Mouse (Mus musculus): ENCODE data around the gene Tgif1.

Tgif1 gene

DNA sequence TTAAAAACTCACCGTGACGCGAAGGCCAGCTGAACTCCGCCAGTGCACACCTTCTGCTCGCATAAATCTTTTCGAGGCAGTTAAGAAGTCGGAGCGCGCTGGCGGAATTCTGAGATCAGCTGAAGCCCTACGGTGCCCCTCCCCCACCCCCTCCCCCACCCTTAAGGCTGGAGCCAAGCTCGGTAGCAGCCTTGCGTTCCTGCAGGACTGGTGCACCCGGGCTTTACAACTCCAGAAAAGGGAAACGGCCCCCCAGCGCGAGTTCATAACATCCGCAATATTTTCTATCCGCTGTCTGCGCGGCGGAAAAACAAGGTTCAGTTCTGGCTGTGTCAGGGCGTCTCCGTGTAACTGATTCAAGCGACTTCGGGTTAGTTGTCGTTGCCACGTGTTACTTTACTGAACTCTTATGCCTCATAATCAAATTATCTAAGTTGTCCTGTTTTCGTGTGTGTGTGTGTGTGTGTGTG is at the start of gene Tgif1:
Gene Tgif1 (minus strand): TSS at position 111 of the 470 bp plus-strand sequence.
- peak; percentile 73 to 80 for DNase-seq

DNA sequence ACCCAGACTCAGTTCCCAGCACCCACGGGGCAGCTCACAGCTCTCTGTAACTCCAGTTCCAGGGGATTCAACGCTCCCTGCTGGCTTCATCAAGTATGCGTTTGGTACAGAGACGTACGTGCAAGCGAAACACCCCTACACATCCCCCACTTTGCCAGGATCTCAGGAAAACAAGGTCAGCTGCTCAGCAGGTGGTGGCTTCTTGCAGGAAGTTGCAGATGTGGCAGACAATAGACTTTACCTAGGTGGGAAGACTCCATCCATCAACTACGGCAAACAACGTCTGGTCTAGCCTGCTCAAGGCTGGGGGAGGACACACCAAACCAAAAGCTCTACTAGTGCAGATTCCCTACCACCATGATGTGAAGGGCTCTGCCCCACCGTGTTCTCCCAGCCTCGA is 47.3 kb upstream of the Tgif1 start:
- no peak for DNase-seq

DNA sequence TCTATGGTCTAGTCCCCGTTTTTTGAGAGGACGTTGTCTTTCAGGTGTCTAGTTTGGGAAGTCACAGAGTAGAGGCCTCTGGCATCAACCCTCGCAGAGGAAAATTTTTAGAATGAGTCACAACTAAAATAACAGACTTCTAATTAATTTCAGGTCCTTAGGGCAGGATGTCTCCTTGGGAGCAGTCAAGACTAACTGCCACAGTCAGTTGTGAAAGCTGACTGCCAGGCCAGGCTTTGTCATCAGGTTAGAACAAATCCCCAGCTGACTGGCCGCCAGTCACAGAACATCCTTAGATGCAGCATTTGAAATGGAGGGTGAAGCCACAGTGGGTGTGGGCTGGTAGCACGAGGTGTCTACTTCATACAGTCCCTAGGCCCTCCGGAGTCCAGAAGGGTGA is 46.3 kb upstream of the Tgif1 start:
- no peak for DNase-seq

DNA sequence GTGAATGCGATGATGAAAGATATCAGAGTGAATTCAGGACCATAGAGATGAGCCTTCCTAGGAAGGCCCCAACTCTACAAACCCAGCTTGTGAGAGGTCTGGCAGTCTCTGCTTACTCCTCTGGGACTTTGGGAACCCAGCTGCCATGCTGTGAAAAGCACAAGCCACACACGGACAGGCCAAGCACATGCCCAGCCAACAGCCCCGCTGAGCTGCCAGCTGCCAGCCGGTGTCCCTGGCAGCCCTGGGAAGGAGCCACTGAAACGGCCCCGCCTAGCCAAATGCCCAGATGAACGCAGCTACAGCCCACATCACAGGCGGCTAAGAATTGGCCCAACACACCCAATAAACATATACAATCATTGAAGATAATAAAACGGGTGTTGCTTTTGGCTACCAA is 41.5 kb upstream of the Tgif1 start:
- no peak for DNase-seq

DNA sequence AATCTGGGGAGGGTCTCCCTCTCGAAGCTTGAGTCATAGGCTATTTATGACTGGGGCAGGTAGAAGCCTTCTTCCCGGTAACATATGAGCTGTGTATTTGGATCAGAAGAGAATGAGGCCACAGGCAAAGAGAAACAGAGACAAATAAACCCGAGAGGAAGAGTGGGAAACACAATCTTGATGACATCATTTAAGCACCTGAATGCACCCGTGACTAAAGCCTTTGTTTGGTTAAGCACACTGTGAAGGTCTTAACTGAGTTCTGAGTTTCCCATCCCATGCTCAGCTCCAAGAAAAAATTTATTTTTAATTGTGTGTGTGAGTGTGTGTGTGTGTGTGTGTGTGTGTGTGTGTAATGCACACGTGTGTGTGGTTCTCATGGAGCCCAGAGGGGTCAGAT is 39.8 kb upstream of the Tgif1 start:
- no peak for DNase-seq

DNA sequence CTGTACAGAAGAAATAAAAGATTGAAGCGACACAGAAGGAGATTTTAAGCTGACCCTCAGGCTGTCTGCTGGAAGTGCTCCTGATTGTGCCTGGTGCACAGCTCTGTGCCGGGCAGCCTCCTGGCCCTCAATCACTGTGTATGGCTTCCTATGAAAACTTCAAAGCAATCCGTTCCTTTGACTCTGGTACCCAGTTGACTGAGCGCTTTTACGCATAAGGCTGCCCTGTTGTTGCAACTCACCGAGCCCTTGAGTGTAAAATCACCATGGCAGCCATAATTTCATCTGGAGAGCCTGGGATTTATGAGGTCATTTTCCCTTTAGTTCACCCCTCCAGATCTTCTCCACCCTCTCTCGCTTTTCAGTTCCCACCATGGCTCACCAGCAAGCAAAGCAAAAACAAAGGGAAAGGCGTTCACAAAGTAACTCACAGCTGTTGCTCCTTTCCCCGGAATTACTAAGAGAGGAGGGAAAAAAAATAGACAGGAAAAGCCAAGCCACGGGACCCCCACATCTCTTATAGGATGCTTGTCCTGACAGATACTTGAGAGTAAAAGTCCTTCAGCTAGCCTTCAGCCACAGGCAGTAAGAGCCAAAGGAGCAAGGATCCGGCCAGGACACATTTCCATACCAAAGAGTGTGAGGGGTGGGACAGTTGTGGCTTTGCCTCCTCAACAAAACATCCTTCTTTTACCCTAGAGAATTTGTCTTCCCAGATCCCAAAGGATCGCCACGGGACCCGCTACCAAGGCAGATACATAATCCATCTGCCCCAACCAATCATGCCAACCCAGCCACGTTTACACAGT is 39.1 kb upstream of the Tgif1 start:
- no peak for DNase-seq

DNA sequence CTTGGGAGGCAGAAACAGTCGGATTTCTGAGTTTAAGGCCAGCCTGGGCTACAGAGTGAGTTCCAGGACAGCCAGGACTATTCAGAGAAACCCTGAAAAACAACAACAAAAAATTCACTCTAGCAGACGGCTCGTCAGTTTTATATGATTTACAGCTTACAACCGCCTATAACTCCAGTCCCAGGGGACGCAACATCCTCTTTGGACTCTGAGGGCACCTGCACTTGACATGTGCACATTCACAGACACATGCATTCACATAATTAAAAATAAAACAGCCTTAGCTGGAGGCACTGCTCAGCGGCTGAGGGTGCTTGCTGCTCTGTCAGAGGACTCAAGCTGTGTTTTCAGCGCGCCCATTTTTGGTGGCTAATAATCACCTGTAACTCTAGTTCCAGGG is 37.2 kb upstream of the Tgif1 start:
- no peak for DNase-seq

DNA sequence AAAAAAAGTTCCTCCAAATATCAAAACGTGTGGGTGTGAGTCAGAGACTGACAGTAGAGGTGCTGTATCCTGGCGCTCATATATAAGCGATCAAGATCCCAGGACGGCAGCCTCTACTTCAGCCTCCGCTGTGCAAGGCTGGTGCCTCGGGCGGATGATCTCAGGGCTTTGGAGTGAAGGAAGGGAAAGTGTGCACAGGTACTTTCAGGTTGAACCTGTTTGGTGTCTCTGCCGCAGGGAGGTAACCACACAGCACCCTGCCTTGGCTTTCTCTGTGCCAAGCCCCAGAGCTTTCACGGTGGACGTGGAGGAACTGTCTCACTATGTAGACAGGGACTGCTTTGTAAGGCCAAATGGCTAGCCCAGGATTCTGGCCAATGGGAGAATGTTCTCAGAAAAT is 35.3 kb upstream of the Tgif1 start:
- no peak for DNase-seq

DNA sequence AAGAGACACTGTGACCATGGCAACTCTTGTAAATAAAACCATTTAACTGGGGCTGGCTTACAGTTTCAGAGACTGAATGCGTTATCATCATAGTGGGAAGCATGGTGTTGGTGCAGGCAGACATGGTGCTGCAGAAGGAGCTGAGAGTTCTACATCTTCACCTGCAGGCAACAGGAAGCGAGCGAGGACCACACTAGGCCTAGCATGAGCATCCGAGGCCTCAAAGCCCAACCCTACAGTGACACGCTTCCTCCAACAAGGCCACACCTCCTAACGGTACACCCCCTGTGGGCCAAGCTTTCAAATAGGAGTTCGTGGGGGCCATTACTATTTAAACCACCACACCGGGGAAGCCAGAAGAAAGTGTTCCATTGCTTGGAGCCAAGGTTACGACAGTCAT is 34.5 kb upstream of the Tgif1 start:
- no peak for DNase-seq

DNA sequence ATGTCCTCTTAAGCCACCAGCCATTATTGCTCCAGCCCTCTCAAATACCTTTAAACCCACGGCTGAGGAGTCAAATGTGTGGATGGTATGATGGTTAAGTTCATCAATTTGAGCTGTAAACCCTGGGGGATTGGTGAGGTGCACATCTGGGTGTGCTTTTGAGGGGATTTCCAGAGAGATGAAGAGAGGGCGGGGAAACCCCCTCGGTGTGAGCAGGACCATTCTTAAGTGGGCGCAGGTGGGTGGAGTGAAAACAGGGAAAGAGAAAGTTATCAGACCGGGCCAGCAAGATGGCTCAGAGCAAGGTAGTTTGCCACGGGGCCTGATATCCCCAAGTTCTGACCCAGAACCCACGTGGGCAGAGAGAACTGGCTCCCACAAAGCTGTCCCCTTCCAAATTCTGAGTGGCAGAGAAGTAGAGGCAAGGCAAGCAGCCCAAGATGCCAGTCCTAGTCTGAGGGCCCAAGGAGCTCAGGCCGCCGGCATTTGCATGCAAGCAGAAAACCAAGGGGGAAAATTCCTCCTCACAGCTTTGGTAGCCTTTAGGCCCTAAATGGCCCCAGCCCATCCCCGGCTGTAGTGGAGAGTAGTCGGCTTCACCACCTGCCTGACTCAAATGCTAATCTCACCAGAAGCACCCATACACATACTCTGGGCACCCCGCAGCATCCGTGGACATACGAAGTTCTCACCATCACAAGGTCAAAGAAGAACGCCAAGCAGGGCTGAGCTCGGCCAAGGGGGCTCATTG is 33.5 kb upstream of the Tgif1 start:
- DNase-seq: no peak

DNA sequence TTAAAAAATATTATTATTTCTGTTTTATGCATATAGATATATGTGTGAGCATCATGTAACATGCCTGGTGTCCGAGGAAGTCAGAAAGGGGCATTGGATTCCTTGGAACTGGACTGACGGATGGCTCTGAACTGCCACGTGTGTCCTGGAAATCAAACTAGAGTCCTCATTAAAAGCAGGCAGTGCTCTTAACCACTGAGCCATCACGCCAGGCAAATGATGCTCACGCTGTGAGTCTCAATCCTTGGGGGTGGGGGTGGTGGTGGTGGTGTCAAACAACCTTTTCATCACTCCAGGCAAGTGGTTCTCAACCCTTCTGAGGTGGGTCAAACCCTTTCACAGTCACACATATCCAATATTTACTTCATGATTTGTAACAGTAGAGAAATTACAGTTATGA is 32.5 kb upstream of the Tgif1 start:
- no peak for DNase-seq

DNA sequence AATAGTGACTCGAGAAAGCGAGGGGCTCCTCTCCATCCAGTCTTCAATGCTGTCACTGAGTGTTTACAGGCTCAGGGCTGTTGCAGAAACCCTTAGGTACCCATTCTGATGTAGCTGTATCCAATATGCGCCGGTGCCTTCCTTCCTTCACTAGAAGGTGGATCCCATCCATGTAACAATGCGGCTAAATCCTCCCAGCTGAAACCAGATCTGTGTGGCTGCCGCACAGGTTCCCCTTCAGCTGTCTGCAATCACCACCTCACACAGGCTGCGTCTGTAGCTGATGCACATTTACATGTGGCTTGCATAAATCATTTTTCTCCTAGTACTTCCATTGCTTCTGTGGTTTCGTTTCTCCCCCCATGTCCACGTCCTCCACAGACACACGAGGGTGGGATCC is 28.6 kb upstream of the Tgif1 start:
- no peak for DNase-seq

DNA sequence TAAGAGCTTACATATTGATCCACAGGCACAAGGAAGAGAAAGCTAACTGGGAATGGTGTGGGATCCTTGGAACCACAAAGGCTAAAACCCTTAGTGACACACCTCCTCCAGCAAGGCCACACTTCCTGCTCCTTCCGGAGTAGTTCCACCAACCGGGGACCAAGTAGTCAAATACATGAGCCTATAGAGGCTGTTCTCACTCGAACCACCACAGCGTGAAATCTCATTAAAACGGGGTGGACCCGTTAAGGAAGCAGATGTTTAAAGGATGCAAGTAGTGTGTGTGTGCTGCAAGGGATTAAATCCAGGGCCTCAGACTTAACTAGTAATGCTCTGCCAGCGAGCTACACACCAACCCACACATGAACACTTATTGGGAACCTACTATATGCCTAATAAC is 27.8 kb upstream of the Tgif1 start:
- no peak for DNase-seq

DNA sequence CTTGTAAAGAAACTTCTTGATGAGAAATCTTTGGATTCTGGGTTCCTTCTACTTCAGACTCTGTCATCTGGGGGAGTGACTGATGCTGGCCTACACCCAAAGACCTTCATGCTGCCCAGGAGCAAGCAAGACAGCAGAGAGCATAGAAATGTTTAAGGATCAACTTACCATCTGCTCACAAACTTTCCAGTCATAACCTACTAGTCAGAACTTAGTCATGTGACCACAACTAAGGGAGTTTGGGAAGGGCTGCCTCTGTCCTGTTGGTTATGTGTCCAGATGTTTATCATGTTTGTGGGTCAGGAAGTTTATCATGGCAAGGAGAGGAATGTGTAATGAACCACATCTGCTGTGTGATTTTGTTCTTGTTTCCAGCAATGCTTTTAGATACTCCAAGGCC is 24.9 kb upstream of the Tgif1 start:
- no peak for DNase-seq

DNA sequence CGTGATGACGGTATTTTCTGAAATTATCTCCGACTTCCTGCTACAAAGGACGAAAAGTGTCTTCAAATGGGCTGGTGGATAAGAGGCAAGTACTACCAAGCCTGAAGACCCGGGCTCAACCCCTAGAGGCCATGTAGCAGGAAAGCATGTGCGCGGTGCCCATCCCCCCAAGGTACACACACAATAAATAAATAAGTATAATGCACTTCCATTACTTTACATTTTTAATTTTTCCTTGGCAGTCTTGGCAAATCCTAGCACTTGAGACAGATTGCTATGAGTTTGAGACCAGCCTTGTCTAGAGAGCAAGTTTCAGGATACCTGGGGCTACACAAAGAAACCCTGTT is 20.4 kb upstream of the Tgif1 start:
- DNase-seq: no peak

DNA sequence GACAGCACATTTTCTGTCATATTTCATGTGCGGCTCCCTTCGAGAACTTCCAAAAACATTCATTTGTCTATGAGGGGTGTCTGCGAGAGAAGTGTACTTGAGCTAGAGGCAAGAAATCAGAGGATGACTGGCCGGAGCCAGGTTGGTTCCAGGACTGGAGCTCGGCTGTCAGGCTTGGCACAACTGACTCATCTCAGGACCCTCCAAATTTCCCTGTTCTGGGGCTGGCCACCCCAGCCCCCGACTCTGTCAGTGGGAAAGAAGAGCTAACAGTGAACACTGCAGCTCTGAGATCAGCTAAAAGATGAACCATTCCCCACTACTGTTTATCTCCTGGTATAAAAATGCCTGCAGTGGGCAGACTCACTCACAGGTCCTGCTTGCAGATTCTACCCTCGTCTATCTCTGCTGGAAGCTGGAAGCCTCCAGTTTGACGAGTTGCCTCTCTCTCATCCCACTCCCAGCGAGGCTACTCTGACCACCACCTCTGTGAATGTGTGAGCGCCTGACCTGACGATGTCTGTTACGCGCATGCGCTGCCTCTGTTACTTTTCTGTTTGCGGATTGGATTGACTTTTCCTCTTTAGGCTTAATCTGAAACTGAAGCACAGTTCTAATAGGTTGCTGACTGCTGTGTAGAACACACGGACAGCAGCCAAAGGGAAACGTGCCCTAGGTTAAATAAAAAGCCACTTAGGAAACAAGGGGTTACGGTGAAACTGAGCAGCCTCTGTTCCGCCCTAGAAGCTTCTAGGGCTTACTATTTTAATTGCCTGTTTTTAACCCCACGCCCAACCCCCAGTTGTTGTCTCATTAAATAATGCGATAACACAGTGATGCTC is 19.8 kb upstream of the Tgif1 start:
- DNase-seq: peak in 1 of 2 experiments; percentile 16

DNA sequence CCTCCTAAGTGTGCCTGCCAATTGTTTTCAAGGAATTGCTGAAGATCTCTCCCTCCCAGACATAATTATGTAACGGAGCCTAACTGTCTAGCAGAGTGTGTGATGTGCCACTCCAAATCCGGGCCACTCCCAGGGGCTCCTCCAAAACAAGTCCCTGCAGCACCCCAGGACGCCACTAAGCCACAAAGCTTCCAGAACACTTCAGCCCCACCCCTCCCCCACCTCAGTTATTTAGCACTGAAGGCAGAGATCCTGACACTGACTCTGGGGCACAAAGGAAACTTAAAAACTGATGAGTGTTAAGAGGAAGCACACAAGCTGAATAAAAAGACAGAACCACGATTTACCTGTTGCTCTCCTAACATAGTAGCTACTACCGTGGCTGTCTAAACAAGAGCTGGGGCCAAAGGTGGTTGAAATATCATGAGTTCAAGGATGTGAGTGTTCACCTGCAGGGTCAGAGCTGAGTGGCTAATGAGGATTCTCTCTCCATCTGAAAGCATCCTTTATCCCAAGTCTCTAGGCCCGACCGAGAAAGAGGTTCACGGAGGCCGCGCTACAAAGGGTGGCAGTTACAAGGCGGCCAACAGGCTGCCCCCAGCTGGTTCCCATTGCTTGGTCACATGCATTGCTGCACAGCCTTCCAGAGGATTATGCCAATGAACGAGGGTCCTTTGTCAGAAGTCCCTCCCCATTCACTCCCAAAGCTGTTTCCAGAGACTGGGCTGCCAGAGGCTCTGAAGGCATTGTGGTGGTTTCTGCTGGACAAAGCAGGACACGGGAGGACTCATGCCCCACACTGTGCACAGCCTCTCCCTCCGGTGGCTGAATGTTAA is 19.0 kb upstream of the Tgif1 start:
- no peak for DNase-seq

DNA sequence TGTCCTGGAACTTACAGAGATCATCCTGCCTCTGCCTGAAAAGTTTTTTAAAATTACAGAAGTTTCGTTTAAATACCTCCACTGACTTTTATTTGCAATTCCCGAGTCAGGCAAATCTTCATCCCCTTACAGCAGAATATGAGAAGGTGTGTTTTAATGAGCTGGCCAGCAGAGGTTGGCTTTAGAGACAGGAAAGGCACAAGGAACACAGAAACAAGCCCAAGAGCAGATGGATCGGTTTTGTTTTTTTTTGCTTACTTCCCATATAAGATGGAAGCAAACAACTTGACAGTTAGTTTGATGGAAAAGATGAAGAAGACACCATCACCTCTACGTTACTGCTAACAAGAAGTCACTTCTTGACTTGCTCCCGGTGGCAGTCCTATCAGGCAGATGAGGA is 18.3 kb upstream of the Tgif1 start:
- DNase-seq: no peak

DNA sequence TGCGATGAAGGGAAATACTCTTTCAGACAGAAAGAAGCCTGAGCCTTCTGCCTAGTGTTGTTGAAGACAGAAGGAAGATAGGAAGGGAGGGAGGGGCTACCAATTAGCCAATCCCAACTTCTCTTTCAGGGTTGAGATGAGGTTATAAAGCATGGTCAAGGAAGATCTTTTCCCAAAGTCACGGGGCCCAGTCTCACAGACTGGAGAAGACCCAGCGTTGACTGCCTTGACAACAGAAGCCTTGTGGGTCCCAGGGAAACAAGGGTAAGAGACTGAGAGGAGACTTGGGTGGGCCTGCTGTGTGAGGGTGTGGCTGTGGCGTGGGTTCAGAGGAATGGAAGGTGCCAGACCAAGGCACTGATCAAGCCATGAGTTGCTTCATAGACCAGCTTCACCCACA is 17.2 kb upstream of the Tgif1 start:
- DNase-seq: no peak

DNA sequence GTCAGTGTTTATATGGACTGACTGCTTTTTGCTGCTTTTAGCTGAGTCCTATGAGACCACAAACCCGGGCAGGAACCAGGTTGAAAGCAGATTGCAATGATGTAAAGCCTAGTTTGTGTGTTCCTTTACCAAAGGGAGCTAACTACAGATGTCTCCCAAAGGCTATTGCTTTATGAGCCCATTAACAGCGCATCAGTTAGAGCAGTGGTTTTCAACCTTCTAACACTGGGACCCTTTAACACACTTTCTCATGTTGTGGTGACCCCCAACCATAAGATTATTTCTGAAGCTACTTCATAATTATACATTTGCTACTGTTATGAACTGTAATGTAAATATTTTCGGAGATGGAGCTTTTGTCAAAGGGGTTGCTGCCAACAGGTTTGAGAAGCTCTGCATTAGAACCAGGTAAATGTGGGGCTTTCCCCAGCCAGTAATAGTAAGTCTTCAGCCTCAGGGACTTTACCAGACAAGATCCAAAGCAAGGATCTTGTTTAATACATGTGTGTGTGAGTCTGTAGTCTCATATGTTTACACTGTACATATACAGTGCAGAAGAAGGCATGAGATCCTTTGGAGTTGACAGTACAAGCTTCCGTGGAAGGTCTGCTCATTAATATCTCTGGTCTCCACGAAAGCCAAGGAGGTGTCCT is 15.4 kb upstream of the Tgif1 start:
- no peak for DNase-seq

DNA sequence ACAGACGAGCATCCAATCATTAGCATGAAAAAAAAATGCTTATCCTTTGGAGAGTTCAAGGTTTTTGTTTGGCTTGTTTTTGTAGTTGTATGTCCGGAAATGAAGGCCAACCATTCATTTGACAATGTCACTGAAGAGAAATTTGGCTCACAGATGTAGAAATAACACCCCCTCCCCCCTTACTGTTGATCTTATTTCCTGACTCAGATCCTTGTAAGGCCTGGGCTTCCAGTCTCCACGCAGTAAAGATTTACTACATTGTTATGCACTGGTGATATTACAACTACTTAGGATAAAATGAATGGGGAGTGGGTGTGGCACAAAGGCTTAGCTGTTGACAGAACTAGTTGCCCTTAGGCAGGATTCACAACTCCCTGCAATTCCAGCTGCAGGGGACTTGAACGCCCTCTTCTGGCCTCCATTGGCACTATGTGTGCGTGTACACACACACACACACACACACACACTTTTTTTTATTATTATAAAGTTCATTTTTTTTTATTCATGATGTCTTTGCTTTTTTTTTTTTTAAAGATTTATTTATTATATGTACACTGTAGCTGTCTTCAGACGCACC is 13.3 kb upstream of the Tgif1 start:
- no peak for DNase-seq

DNA sequence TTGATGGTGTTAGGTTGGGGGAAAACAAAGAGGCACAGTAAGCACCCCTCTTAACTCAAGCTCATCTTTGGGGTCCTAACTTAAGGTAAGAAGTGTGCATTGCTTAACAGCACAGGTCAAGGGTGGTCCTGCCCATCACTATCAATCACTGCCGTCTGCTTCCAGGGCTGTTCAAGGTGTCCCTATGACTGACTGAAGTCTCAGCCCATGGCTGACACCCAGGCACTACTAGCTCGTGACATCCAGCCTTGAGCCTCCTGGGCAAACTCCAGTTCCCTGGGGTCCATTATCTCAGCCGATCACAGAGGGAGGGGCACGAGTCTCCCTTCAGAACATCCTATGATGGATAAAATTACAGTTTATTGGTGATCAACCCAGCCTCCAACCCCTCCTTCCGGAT is 12.7 kb upstream of the Tgif1 start:
- DNase-seq: no peak
